ENCODE assay signal across 8 mouse cellular contexts in genomic region chr2:103591742-103592590, GRCm38 (mm10). TPM values are rescaled to one million over a fixed set of nuclear protein-coding genes. Genes with fewer than 3 reads are reported as not detected.
DNase-seq lines count a peak whose midpoint lies in the region; ATAC-seq and TF ChIP-seq lines count a peak whose summit lies in the region.

No protein-coding gene starts in this region.

- no peak overlapping the region; the same call in 1 of the 2 replicates for H3K4me2 ChIP-seq in midbrain, embryonic 13.5 days (replicated peaks)

- no peak overlapping the region for H3K9ac ChIP-seq in heart, adult 2 months (ENCODE audit: low read depth, low read length)
- peak overlapping the region; percentile 28; the same call in 1 of the 2 replicates for H3K9ac ChIP-seq in midbrain, embryonic 13.5 days (replicated peaks)

- H3K27me3 ChIP-seq in heart, adult 2 months (ENCODE audit: control insufficient read depth, insufficient read depth, low read length): no peaks in the 10 kb centered on the region
- no peaks in the 10 kb centered on the region for H3K27me3 ChIP-seq in midbrain, embryonic 13.5 days

- H3K9me3 ChIP-seq in midbrain, embryonic 13.5 days: no peaks in the 10 kb centered on the region

- ATAC-seq in midbrain, embryonic 13.5 days: peak; percentile 74

- H3K27ac ChIP-seq in heart, adult 2 months: peak overlapping the region; percentile 48; the same call in 1 of the 2 replicates
- peak overlapping the region; percentile 59 for H3K27ac ChIP-seq in midbrain, embryonic 13.5 days

- peak; percentile 30 to 70 for DNase-seq in adrenal gland, adult (ENCODE audit: inconsistent age in 2 of 2, low spot score in 1 of 2)
- DNase-seq in adrenal gland, postnatal 25 days: no peak
- DNase-seq in cerebellum, adult 18-20 months: peak; percentile 38 to 43
- DNase-seq in heart, adult 2 months: peak; percentile 46 to 50
- DNase-seq in layer of hippocampus, adult 11-12 months (ENCODE audit: low spot score): peak; percentile 40
- DNase-seq in testis, postnatal 14 days (ENCODE audit: low spot score): no peak
- no peak for DNase-seq in kidney, adult 9 months

- peaks cover 3% of the 10 kb centered on the region for H3K36me3 ChIP-seq in heart, adult 2 months (ENCODE audit: control insufficient read depth, insufficient read depth, low read length)
- H3K36me3 ChIP-seq in midbrain, embryonic 13.5 days: no peaks in the 10 kb centered on the region

- 0 out of 2 replicates have a peak, but pooled peaks have one; percentile 18 for TF ChIP-seq CTCF in heart, adult 2 months (IDR thresholded peaks at IDR 0.05)

- WGBS in heart, adult 2 months: 47% methylated on average over 9 of the region's 9 CpGs
- 48% methylated on average over 9 of the region's 9 CpGs for WGBS in midbrain, embryonic 13.5 days

- no peak for TF ChIP-seq POLR2A in heart, adult 2 months (IDR thresholded peaks at IDR 0.05; ENCODE audit: insufficient read depth, low read depth, low read length)

- intact Hi-C loops in heart, adult 2 months (cut with DNase I): no loop called here

- TF ChIP-seq EP300 in heart, adult 2 months (IDR thresholded peaks at IDR 0.05; ENCODE audit: insufficient read depth, low read depth, low read length): 0 out of 2 replicates have a peak, but pooled peaks have one; percentile 21

- H3K4me3 ChIP-seq in heart, adult 2 months: no peak overlapping the region
- H3K4me3 ChIP-seq in midbrain, embryonic 13.5 days (replicated peaks): no peak overlapping the region

- no peaks in the 10 kb centered on the region for H3K79me2 ChIP-seq in heart, adult 2 months (replicated peaks; ENCODE audit: control insufficient read depth, insufficient read depth, low read length)

- H3K4me1 ChIP-seq in heart, adult 2 months (ENCODE audit: control insufficient read depth, insufficient read depth, low read length): peaks cover 11% of the 10 kb centered on the region
- peaks cover 27% of the 10 kb centered on the region for H3K4me1 ChIP-seq in midbrain, embryonic 13.5 days (replicated peaks)

RNA-seq across cellular contexts. Expression of gene Abtb2, which starts 25.9 kb away (rescaled TPM):
- total RNA-seq in adrenal gland, postnatal 25 days (2021): 20.6 and 38.4 TPM in 2 replicates
- 10 to 100 TPM; 24.7 to 28.7 TPM for total RNA-seq in heart, adult 2 months (2021)
- 23.0 and 27.1 TPM in 2 replicates for polyA plus RNA-seq in heart, adult 2 months (2012; rRNA removed)
- 11.2 and 12.8 TPM in 2 replicates for polyA plus RNA-seq in midbrain, embryonic 13.5 days (2015; fragmentation: Nextera tagmentation; extraction: Ambion mirVana)

Comparison
In these comparisons a context has a peak if more than half of its experiments do, and no peak if none do; other contexts are left out.
1. DNase-seq: peak in adrenal gland, adult (2 of 2), cerebellum, adult 18-20 months (2 of 2), heart, adult 2 months (2 of 2) and layer of hippocampus, adult 11-12 months (single experiment); none in adrenal gland, postnatal 25 days (single experiment), testis, postnatal 14 days (single experiment) and kidney, adult 9 months (single experiment).